Mouse (Mus musculus) spleen, postnatal 10 days (tissue): ENCODE measurements around the gene 4930558C23Rik.
A peak's percentile ranks its signal among the peaks of the same experiment; 100 is the strongest.
"Not testable (repeated sequence)": the region's sequence is repeated elsewhere in the genome, so short reads cannot be mapped to it uniquely, and the experiment has no call there.

Source experiments
- DNase-seq, 2 experiments: peaks; one replicate each; pipeline ENCODE4 v3.0.0; 2021 to 2022; ENCODE audit warnings: low spot score in 2 of 2

The 4930558C23Rik gene

DNA sequence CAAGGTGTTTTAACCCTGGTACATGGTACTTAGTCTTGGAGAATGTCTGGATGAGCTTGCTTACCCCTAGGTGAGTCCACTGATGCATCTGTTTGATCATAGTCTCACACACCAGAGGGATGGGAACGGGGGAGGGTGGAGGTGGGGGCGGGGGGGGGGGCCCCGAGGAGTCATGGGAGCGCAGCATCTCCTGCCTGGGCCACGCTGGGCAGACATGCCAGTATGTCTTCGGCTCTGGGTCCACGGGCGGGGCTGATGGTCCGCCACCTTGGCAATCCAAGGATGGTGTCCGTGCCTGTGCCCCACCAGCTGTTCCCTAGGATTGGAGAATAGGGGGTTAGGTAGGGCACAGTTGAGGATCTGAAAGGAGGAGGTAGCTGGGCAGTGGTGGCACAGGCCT, 29.4 kb downstream of the 4930558C23Rik start:
- no peak for DNase-seq

DNA sequence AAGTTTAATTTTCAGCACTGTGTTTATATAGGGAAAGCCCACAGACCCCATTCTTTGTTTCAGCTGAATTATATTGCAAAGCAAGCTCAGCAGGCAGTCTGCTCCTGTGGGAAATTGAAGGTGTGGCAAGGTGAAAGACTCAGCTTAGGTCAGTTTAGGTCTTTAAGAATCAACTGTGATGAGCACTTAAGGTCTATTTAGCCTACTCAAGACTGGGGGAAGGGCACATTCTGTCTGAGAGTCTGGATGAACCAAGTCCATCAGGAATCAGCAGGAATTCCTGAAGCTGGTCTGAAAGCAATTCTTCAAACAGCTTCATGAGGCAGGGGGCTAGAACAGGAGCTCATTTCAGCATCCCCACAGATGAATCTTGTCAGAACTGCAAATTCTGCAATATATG, 32.5 kb downstream of the 4930558C23Rik start:
- DNase-seq = no peak

DNA sequence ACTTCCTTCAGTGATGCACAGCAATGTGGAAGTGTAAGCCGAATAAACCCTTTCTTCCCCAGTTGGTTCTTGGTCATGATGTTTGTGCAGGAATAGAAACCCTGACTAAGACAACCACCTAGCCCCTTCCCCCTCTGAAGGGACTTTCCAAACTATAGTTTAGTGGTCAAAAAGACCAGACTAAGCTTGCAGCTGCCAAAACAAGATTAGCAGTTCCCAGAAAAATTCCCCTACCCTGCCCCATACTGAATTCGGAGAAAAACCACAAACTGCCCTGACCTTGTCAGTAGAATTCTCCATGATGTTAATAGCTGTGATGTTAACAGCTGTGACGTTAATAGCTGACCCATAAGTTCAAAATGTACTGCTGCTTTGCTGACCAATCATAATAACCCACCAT, 42.4 kb downstream of the 4930558C23Rik start:
- not testable (repeated sequence) for DNase-seq

DNA sequence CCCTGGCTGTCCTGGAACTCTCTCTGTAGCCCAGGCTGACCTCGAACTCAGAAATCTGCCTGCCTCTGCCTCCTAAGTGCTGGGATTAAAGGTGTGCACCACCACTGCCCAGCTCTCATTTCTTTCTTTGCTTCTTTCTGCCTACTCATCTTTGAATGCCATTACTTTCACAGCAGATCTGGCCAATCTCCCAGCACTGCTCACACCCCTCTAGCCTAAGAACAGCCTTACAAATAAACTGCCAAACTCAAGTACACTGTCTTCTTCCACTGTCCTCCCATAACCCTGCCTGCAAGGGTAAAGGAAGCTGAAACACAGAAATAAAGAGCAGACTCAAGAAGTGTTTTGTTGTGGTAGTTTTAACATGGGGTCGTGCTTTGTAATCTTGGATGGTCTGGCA, 44.9 kb downstream of the 4930558C23Rik start:
- DNase-seq = no peak

DNA sequence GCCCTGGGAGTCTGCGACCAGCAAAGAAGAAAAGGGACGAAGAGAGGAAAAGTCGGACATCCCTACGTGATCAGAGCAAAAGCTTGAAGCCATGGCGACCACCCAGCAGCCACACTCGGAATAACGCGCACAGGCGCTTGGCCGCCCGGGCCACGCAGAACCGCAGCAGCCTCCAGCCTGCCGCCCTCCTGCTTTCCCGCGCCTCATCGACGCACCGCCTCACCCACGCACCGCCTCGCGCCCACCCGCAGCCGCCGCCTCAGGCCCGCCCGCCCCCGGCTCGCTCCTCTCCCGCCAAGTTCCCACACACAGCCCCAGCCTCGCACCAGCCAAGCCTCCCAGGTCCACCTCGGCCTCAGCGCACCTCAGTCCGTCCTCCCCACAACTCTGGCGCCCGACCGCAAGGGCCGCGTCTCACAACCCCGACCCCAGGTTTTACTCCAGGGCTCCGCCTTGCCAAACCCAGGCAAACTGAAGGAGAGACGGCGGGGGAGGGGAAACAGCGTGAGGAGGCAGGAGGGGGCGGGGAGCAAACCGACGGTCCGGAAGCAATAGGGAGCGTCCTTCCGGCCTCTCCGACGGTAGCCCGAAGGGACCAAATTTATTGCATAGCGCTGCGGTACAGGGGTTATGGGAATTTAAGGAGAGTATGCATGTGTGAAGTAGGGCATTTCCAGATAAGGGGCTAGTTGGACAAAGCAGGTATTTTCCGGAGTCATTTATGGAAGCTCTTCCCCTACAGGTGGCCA, 45.8 kb downstream of the 4930558C23Rik start, which contains the start of gene Setdb1:
Gene Setdb1, minus strand, starts transcription at position 502 of the 749 bp plus-strand sequence.
- DNase-seq = peak; percentile 91 to 97

DNA sequence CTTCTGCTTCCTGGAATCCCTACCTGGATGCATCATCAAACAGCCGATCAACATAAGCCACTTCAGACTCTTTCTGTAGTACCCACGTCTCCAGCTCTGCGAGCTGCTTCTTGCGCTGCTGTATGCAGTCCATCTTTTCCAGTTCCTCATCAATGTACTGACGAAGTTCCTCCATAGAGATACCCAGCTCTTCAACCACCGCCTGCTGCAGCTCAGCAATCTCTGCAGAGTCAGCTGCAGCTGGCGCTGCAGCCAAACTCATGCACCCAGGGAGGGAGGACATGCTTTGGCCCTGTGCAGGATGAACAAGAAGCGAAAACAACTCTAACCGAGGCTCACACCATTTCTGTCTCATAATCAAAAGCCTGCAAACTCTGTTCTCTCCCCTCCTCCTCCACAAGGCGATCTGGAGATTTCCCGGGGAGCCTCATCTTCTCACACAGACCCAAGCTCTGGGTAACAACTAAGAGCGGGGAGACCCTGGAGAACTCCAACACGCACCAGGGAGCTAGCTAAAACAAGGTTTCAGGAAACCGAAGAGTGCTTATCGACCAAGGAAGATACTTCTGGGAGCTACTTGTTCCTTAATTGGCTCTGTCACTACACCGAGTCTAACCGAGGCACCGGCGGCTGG, 46.6 kb downstream of the 4930558C23Rik start:
- DNase-seq = not testable (repeated sequence)

DNA sequence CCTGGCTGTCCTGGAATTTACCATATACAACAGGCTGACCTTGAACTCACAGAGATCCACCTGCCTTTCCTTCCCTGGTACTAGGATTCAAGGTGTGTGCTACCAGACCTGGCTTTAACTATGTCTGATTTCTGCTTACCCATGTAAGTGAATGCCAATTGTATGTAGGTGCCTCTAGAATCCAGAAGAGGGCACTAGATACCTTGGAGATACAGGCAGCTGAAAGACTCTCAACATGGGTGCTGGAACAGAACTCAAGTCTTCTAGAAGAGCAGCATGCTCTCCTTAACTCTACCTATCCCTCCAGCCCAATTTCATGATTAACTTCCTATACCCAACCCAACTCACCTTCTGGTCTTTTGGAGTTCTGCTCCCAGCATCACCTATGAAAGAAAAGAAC, 53.1 kb downstream of the 4930558C23Rik start:
- DNase-seq = no peak

DNA sequence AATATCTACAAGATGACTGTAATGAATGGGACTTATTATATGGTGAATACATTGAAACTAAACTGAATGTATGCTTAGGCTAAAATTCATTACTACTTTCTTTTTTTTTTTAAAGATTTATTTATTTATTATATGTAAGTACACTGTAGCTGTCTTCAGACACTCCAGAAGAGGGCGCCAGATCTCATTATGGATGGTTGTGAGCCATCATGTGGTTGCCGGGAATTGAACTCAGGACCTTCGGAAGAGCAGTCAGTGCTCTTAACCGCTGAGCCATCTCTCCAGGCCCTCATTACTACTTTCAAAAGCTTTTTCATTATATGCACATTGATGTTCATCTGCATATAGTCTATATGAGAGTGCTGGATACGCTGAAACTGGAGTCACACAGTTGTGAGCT, 54.3 kb downstream of the 4930558C23Rik start:
- not testable (repeated sequence) for DNase-seq

DNA sequence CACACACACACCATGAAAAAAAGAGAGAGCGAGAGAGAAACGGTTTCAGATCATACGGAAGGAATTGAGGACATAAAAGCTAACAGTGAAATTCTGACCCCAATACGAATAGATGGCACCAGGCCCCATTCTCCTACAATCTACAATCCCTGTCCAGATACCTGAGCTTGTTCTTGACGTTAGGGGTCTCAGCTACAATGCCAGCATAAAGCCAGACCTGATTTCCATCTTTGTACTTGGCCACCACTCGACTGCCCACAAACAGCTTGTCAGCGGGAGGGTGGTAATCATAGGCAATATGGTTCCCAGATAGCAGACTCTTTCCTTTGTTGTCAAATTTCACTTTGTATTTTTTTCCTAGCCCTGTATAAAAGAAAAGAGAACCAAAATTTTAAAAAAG, 56.2 kb downstream of the 4930558C23Rik start:
- DNase-seq = no peak

DNA sequence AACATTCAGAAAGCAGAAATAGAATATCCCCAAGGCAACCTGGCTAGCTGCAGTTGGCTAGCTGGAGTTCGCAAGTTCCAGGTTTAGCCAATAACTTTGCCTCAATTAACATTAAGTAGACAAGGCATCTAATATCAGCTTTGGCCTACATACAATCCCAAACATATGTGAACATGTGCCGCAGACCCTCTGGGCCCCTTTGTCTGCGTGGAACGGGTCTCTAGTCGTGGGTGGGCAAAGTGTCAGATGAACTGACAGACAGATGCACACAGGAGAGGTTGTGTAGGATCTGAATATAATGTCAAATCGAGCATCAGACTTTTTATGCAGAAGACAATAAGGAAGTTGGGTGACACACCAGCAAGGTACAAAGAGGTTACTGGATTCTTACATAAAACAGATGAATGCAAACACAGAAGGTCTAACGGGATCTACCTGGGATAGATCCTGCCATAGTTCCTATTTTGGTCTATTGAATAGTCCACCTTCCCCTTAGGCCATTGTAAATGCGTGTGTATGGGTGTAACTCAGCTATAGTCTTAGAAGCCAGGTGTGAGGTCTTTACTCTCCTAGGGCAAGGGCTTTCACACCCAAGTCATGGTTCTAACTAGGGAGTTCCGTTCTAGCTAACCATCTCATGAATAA, 59.2 kb downstream of the 4930558C23Rik start:
- not testable (repeated sequence) for DNase-seq

DNA sequence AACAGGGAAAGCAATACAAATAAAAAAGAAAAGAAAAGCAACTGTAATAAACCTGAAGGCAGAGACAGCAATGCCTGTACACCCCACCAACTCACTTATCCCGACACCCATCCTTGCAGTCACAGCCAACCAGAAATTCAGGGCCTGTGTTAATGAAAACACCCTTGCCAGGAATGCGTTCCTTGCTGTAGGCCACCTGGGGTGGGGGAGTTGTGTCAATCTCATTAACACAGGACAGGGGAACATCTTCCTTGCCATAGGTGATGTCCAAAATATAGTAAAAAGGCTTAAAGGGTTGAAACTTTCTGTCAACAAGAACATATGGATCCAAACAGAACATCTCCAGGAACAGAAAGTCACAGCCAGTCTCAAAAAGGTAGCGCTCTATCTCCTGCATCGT, 64.4 kb downstream of the 4930558C23Rik start:
- DNase-seq = no peak

DNA sequence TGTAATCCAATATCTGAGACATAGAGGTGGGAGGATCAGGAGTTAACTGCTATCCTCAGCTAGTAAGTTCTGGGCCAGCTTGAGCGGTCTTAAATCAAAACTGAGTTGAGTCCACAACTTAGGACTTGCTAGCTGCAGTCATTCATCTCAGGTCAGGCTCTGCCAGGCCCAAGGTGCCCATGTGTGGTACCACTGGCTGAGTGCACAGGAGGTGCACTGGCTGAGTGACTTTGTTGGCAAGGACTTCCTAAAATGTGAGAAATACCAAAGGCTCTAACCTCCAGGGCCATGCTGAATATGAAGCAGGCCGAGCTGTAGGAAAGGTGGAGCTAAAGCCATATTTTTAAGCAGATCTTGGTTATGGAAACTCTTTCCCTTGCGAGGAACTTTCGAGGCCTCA, 65.3 kb downstream of the 4930558C23Rik start:
- no peak for DNase-seq
